Mouse (Mus musculus): ENCODE measurements around the gene 1700021F05Rik.

The 1700021F05Rik gene

DNA sequence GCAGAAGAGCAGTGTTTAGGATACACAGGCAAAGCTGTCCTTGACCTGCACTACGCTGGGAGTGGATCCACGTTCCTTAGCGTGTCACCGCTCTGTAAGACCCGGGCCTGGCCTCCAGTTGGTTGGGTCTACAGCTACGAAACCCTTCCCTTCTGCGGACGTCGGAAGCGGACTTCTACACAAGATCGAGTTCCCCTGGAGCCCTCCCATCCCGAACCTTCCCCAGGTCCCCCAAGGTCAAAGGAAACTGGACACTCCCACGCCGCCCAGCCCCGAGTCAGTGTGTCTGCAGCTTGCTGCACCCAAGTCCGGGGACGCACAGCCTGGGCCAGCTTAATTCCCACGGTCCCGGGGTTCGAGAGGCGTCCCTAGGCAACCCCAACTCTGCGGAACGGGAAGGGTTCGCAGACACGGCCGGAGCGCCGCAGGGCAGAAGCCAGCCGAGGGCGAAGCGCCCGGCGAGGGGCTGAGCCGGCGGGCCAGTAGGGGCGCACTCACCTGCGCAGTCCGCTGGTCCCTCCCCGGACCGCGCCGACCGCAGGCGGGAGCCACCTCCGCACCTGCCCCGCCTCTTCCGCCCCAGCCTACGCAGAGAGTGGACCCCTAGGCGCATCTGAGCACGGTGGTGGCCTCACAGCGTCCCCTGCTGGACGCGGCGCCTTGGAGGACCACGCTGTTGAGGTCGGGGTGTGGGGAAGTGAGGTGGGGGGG lies at the start of gene 1700021F05Rik:
TSS of gene 1700021F05Rik (minus strand) at position 553 of the 711 bp plus-strand sequence.
- peak; percentile 98 for DNase-seq (ENCODE audit: low read depth, low spot score)

DNA sequence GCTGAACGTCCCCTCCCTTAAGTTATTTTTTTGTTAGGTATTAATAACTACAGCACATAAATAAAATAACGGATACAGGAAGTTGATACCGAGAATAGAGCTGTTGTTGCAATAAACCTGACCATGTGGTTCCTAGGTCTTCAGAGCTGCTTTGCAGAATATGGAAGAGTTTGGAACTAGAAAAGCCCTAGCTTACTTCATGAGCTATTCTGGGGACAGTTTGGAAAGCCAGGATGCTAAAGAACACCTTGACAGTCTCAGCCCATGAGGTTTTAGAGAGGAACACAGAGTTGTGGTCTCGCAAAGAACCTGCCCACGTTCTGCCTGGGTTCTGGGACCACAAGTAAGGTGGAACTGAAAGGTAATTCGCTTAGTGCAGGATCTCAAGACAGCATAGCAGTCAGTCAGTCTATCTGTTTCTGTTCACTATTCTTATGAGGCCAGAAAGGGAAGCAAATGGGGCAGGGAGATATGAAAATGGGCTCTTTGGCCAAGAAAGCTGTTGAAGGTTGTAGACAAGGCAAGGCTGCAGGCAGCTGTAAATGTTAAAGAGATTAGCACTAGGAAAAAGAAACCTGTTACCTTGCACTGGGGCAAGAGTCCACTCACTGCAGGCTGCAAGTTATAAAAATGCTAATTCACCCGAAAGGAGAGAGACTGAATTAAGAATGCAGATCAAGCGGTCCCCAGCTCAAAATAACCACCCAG lies 47.8 kb upstream of the 1700021F05Rik start:
- no peak for DNase-seq (ENCODE audit: low read depth, low spot score)

DNA sequence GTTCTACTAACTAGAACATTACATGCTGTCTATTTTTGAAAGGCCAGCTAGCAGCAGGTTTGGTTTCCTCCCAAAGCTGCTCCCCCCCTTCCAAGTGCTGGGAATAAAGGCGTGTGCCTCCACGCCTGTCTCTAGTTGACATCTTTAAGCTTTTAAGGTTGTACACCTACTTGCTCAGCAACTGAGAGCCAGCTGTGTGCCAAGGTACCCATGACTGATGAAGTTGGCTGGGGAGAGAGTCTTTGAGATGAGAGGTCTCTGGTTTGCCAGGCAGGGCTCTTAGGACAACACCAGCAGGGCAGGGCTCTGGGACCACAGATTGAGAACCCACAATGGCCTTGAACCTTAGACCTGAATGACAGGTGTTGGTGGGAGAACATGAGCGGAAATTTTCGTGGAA lies 43.7 kb upstream of the 1700021F05Rik start:
- no peak for DNase-seq (ENCODE audit: low read depth, low spot score)

DNA sequence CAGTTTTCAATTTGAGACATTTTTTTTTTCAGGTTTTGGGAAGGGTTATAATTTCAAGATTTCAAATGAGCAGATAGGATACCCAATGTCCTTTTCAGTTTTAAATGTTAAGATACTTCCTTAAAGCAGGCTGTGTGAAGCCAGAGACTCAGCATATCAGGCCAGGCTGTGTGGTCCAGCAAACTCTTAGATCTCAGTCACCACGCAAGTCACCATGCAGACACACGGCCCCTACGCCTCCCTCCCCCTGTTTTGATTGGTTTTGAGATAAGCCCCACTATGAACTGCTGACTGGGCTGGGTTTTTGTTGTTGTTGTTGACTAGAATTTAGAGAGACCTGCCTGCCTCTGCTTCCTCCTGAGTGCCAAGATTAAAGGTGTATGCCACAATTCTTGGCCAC lies 40.5 kb upstream of the 1700021F05Rik start:
- DNase-seq (ENCODE audit: low read depth, low spot score): no peak

DNA sequence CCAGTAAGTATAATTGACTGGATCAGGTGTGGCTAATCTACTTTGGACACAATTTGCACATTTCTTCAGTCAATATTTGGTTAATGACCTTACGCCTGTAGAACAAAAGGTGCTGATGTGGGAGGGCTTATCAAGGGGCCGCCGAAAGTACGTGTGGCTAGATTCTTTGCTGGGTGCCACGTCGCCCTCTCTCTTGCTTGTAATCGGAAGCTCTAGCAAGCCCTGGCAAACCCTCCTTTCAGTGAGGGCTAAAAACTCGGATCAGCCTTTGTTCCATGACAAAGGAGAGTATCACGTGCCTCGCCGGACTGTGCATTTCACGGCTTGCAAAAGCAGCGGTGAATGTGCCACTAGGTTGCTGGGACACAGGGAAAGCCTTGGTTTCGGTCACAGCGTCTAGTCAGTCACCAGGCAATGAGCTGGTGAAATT lies 39.9 kb upstream of the 1700021F05Rik start:
- peak; percentile 95 for DNase-seq (ENCODE audit: low read depth, low spot score)

DNA sequence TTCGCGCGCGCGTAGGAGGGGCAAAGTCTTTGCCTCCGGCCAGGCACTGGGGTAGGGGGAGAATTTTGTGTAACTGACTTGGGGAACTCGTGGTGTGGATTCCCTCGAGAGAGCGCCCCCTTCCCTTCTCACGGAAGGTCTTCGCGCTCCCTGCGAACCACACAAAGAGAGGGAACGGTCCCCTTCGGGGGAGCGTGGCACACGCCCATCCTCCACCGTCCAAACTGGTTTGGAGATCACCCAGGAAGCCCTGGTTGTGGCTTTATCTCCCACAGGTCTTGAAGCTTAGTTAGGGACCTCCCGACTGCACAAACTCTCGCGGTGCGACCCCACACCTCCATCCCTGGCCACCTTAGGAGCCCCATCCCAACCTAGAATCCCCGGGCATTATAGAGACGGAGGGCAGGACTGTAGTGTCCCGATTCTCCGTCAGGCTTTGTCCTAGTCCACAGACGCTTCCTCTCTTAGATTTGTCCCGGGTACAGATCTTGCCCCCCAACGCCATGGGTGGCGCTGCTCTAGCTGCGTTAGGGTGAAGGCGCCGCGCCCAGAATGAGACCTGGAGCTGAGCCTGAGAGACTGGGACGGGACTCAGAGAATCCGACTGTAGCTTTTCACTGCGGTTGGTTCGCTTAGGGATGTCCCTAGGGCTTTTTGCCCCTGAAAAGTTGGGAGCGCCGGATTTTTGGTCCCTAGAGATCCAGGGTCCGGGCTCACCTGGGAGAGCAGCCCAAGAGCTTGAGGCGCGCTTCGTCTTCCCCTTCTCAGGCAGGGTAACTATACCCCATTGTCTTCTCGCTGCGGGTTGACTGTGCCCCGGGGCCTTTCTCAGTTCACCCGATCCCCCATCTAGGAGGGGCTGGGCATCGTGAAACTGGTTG lies 38.8 kb upstream of the 1700021F05Rik start:
- peak; percentile 66 for DNase-seq (ENCODE audit: low read depth, low spot score)

DNA sequence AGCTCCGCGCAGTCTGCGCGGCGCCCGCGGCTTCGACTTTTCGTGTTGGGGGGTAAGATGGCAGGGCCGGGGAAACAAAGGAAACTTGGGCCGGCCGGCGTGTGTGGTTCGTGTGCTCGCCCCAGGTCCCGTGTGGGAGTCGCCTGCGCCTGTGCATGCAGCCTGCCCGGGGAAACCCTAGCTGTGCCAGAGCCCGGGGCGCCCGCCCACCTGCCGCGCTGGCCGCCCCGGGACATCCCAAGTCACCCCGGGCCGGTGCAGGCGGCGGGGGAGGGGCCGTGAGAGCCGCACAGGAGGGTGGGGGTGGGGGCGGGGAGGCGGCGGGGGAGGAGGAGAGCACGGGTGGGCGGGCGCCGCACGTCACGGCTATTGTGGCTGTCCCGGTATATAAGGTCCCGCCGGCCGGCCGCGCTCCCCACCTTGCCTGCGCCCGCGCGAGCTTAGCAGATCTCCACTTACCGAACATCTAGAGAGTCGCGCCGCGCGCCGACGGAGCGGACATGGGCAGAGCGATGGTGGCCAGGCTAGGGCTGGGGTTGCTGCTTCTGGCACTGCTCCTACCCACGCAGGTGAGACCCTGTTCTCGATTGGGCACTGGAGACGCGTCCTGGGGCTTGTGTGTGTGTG lies 38.1 kb upstream of the 1700021F05Rik start:
- DNase-seq (ENCODE audit: low read depth, low spot score): peak; percentile 85

DNA sequence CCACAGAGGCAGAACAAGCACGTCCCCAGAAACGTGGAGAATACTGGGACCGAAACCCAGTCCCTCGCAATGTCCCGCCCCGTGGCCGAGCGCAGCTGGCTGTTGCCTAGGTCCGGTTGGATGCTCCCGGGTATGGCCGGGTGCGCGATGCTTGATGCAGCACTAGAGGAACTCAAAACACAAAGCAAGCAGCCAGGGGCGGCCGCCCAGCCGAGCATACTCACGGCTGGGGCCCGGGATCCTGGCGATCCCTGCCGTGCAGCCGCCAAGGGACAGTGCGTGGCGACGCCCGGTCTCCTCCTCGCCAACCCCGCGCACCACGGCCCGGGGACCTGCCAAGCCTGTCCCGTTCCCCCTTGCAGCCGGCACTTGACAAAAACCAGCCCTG lies 37.6 kb upstream of the 1700021F05Rik start:
- DNase-seq (ENCODE audit: low read depth, low spot score): peak; percentile 84

DNA sequence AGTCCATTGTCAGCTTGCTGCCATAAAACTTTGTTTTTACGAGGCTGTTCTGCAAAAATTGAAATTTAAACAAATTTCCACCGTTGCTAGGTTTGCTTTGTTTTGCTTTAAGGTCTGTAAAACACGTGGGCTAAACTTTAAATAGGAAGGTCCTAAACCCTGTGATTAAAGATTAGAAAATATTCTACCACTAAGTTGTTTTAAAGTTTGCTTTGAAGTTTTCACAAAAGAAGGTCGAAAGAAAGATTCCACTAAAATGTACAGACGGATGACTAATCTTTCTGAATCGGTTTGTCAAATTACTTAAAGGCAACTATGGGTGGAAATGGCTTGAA lies 37.2 kb upstream of the 1700021F05Rik start, which contains the start of gene Cd24a:
TSS of gene Cd24a (plus strand) at position 288 of the 335 bp plus-strand sequence.
- no peak for DNase-seq (ENCODE audit: low read depth, low spot score)

DNA sequence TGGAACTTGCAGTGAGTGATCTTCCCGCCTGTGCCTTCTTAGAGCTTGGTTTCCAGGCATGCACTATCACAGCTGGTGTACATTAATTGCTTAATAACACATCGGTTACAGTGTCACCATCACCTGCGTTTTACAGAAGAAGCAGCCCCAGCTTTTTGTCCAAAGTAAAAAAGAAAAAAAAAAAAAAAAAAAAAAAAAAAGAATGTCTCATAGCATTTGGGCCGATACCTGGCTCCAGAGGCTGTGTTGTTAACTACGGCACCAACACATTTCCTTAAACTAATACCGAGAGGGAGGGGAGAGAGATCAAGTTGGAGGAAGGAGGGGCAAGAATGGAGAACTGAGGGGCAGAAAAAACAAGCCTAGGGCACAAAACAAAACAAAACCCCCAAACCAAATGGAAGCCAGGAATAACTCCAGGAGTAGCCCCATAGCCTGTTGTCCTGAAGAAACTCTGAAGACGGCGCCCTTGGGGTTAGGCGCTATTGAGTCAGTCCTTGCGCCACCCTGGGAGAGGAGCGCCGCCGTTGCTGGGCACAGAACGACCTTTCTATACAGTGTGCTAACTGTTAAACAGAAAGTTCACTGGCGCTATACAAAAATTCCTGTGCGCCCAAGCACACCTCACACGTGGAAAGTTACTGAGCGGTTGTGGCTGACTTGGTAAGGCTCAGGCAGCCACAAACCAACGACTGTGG lies 36.7 kb upstream of the 1700021F05Rik start:
- DNase-seq (ENCODE audit: low read depth, low spot score): peak; percentile 46

DNA sequence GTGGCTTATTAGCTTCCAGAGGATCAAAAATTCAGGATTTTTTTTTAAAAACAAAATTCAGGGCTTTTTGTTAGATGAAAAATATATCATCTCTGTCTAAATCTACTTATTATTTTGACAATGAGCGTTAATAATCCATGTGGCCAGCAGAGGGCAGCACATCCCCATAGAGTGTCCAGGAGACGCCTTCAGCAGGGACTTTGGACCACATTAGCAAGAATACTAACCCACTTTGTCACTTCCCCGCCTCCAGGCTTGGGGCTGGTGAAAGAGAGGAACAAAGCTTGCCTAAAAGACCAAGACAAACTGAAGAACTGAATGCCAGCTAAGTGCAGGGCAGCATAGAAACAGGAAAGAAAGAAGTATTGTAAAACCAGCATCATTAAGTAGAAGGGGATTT lies 34.2 kb upstream of the 1700021F05Rik start:
- peak; percentile 80 for DNase-seq (ENCODE audit: low read depth, low spot score)

DNA sequence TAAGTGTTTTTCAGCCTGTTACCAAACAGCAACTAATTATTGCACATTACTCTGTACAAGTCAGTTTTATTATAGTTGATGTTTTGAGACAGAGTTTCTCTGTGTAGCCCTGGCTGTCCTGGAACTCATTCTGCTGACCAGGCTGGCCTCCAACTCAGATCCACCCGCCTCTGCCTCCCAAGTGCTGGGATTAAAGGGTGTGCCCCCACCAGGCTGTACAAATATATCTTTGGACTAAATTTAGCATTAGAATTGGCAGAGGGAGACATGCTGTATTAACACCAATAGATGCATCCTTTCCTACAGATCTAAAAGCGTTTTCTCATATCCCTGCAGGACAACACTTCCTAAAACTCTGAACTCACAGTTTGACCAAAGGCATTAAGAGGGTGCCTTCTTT lies 33.6 kb upstream of the 1700021F05Rik start:
- no peak for DNase-seq (ENCODE audit: low read depth, low spot score)

DNA sequence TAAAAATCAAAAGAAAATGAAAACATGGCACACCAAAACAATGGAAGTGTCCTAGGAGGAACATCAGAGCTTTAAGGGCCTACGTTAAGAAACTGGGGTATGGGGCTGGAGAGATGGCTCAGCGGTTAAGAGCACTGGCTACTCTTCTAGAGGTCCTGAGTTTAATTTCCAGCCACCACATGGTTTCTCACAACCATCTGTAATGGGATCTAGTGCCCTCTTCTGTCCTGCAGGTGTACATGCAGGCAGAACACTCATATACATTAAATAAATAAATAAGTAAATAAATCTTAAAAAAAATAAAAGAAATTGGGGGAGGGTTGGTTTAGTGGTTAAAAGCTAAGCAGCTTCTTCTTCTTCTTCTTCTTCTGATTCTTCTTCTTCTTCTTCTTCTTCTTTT lies 20.5 kb upstream of the 1700021F05Rik start:
- peak; percentile 52 for DNase-seq (ENCODE audit: low read depth, low spot score)

DNA sequence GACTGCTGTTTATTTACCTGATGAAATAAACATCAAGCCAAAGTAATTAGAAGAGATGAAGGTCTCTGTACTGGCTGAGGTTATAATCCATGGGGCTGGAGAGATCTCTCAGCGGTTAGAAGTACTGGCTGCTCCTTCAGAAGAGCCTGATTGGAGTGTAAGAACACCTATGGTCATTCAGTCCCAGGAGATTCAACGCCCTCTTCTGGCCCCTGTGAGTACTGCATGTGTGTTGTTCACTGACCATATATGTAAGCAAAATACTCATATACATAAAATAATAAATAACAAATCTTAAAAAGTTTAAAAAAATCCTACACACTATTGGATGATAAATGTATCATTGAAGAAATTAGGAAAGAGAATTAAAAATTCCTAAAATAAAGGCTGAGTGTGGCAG lies 20.0 kb upstream of the 1700021F05Rik start:
- peak; percentile 72 for DNase-seq (ENCODE audit: low read depth, low spot score)

DNA sequence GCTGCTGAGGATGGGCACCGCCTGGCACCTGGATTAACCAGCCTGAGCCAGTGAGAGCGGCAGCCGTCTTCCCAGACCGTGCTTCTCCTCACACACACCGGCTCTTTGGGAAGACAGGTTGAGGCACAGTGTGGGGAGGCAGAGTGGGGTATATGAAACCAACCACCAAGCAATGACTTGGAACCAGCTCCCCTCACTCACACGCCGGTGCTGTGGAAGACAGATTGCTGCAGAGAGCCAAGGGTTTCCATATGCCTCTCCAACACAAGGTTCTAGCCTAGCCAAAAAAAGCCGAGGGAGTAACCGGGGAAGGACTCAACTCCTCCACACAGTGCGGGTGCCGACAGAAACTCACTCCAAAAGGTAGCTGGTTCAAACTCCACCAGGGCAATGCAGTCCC lies 18.5 kb upstream of the 1700021F05Rik start:
- DNase-seq (ENCODE audit: low read depth, low spot score): no peak

DNA sequence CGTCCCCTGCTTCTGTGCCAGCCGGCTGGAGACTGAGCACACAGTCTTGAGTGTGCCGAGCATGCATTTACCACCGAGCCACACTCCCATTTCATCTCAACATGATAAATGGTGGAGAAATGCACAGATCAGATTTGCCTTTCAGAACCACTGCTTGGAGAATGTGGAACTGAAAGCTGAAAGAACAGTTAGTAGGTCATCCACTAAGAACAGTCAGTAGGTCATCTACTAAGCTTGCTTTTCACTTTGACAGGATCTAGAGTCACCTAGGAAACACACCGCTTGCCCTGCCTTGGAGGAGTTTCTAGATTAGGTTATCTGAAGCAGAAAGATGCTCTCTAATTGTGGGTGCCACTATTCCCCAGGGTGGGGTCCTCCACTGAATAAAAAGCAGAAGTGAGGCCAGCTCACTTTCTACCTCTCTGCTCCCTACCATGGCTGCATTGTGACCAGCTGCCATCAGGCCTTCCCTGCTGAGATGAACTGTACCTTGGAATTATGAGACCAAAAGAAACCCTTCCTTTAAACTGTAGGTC lies 16.9 kb upstream of the 1700021F05Rik start:
- no peak for DNase-seq (ENCODE audit: low read depth, low spot score)

DNA sequence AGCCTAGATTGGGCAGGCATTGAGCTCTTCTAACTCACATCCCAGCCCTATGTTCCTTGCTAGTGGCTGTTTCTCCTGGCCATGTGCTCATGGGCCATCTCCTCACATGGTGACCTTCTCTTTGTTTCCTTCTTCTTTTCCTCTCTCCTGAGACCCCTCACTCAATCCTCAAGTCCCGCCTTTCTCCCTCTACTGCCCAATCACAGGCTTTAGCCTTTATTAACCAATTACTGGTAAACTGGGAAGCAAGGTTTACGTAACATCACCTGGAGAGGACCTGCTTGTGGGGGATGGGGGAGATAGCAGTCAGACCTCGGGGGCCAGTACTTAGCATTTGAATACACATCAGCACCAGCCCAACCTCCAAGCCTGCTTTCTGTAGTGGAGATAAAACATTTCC lies 10.6 kb upstream of the 1700021F05Rik start:
- peak; percentile 77 for DNase-seq (ENCODE audit: low read depth, low spot score)

DNA sequence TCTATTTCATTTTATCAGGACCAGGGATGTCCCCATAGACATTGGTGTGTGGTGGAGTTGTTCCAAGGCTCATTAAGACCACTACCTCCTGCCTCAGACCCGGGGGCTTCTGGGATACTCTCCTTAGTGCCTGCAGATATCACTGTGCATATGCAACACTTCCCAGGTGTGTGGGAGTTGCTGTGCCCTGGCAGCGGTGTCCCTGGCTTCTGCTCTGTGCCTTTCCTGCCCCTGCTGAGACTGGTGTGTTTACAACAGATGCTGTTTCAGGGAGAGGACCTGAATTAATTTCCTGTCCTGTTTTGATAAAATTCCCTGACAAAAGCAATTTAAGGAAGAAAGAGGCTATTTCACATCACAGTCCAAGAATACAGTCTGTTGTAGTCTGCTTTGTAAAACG lies 10.1 kb upstream of the 1700021F05Rik start:
- DNase-seq (ENCODE audit: low read depth, low spot score): no peak

DNA sequence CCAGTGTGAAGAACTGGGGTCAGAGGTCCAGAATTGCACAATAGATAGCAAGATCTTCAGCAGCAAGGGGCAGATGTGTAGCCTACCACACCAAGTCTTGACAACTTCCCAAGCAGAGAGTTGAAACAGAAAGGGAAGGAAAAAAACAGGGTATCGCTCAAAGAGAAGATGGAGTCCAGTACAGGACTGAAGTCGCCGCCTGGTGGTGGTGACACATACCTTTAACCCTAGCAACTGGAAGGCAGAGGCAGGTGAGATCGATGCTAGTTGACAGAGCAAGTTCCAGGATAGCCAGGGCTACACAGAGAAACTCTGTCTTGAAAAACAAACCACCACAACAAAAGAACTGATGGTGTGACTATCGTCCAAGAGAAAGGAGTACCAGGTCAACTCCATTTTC lies 8.6 kb upstream of the 1700021F05Rik start:
- peak; percentile 72 for DNase-seq (ENCODE audit: low read depth, low spot score)

DNA sequence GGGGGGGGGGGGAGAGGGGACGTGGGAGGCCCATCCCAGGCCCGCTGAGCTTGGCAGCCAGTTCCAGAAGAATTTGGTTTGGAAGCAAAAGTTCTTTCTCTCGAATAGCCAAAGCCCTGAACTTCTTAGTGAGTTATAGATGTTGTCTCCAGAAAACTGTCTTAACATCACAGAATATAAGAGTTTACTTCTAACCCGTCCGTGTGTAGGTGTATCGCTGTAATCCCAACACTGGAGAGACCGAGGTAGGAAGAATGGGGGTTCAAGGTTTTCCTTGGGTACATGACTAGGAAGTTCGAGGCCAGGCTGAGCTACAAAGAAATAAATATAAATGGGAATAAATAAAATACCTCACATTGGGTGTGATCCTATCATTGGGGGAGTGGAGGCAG lies 355 bp upstream of the 1700021F05Rik start:
- no peak for DNase-seq (ENCODE audit: low read depth, low spot score)

DNA sequence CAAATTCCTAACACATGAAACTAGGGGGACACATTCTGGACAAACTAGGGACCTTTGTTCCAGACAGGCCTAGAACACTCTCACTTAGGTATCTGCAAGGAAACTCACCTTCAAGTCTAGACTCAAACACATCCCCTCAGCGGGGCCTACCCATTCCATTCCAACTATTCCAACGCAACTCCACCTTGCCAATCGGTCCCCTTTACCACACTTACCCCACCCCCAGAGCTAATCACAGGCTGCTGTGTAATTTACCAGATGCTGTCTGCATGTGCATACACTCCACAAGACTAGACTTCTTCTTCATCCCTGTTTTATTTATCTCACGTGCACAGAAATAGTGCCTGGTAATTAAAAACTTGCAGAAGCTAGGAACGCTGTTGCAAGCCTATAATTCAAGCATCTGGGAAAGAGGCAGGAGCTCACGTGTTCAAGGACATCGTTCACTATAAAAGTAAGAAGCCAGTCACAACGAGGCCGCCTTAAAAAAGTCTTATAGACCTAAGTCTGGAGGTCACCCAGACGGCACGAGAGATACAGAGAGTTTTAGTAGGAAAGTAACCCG lies 966 bp downstream of the 1700021F05Rik start:
- no peak for DNase-seq (ENCODE audit: low read depth, low spot score)

Measured in ZHBTc4 (cell line).